Mouse (Mus musculus): ENCODE measurements around the gene 8030411F24Rik. TPM values are rescaled to one million over a fixed set of nuclear protein-coding genes. Genes with fewer than 3 reads are reported as not detected.
"Not testable (repeated sequence)": the region's sequence is repeated elsewhere in the genome, so short reads cannot be mapped to it uniquely, and the experiment has no call there.

8030411F24Rik gene
- total RNA-seq (2022) = not detected

GRCm38 (mm10) chr2:148781709-148782108 is at the start of gene 8030411F24Rik:
Gene 8030411F24Rik (plus strand): TSS chr2:148782009.
- no peak for DNase-seq

DNA sequence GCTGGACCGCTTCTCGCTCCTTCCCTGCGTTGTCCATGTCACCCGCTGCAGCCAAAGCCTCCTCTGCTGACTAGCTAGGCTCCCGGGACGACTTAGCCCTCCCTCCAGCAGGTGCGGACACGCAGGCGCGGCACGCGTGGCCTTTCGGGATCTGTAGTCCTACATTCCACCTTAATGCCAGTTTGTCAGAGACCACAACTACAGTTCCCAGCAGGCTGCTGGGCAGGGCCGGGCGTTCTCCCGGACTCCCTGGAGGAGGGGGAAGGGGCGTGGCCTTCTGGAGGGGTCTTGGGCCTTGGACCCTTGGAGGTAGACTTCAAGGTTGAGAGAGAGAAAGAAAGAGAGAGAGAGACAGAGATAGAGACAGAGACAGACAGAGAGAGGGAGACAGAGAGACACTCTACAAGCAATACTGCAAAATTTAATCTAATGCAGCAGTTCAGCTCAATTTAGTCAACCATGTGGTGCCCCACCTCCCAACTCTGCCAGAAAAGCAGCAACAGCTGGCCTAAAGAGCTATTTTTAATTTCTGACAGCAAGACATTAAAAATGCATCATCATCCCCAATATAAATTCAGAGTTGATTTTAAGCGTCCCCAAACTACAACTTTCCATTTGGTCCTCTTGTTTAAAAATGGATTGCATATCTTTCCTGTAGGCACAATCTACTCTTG is 49.3 kb upstream of the 8030411F24Rik start, which contains the start of gene Napb:
Gene Napb, minus strand, starts transcription at position 141 of the 674 bp plus-strand sequence.
- peak; percentile 96 for DNase-seq

GRCm38 (mm10) chr2:148743001-148743400 is 38.8 kb upstream of the 8030411F24Rik start:
- no peak for DNase-seq

DNA sequence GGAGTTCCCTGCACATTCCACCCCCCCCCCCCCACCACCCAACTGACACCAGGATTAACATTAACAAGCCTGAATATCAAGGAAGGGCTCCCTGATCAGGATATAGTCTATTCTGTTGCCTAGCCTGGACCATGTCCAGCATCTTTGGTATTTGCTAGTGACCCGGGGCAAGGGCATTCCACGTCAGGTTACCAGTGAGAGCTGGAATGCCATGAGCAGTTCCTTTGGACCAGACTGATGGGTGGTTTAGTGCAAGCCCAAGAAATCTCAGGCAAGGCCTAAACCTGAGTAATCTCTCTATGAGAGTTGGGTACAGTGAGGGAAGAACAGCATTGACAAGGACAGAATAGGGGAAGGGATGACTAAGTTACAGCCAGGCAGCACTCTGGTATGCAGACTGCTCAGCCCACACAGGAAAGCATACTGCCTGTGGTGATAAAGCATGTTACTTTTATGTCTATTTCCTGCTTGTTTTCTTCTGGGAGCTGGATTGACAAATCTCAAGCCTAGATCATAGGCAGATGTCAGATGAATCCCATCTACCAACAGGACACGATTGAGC is 37.9 kb upstream of the 8030411F24Rik start:
- no peak for DNase-seq

- no peak for DNase-seq
These were observed 31.8 kb upstream of the 8030411F24Rik start, which contains the start of gene Cstl1 for GRCm38 (mm10) chr2:148750058-148750457. Gene Cstl1 (plus strand): TSS chr2:148750358.

DNA sequence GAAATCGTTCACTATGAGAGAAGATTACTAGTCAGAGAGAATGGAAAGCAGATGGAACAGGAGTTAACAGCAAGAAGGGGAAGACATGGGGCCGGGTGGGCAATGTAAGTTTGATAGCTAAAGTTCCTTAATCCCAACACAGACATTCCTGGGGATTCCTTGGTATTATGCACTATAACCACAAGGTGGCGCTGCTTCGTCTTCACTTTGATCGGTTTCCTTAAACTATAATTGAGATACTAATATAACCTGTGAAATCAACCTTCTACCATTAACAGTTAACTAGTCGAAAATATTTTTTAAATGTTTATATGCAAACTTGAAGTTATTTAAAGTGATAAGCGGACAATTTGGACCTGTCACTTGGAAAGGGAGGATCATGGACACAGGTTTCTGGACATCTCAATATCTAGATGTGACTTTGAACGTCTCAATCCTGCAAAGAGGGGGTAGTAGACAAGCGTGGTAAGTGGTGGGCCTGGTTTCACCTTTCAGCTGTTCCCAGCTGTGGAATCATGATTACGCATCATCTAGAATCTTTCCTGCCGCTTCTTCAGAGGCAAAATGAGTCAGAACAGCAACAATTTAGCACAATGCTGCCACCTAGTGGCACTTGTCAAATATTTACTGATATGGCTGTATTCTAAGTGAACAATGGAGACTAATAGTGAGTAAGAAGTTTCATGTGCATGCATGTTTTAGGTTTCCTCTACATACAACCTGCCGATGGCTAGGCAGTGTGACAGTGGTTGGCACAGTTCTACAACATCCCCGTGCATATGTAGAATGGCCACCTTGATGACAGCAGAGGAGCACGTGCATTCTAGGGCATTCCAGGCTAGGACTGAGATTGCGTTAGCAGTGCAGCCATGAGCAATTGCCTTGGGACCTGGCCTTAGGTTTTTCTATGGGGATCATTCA is 29.7 kb upstream of the 8030411F24Rik start:
- DNase-seq = peak; percentile 50

- no peak for DNase-seq
These were observed 27.4 kb upstream of the 8030411F24Rik start for GRCm38 (mm10) chr2:148754310-148754846.

- no peak for DNase-seq
These were observed 18.0 kb upstream of the 8030411F24Rik start for GRCm38 (mm10) chr2:148763648-148764388.

- not testable (repeated sequence) for DNase-seq
These were observed 10.4 kb upstream of the 8030411F24Rik start, which contains the start of gene Cst11 for GRCm38 (mm10) chr2:148771397-148771796. Gene Cst11 (minus strand): TSS chr2:148771497.

DNA sequence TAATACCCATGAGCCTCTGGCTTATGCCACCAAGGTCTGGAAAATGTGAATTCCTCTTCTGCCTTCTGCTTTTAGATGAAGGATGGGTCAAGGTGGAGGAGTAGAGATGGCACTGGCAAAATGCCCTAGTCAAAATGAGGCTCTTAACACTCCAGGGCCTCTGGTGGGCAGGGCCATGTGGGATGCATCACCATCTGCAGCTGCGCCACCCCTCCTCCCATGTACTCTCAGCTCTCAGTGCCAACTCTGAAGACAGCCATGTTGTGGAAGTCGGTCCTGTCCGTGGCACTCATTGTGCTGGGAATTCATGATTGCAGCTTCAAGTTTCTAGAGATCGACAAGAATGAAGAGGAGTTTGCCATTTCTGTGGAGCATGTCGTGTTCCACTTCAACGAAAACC is 7.3 kb downstream of the 8030411F24Rik start, which contains the start of gene Cst12:
Gene Cst12, plus strand, starts transcription at position 220 of the 400 bp plus-strand sequence.
- DNase-seq = no peak

DNA sequence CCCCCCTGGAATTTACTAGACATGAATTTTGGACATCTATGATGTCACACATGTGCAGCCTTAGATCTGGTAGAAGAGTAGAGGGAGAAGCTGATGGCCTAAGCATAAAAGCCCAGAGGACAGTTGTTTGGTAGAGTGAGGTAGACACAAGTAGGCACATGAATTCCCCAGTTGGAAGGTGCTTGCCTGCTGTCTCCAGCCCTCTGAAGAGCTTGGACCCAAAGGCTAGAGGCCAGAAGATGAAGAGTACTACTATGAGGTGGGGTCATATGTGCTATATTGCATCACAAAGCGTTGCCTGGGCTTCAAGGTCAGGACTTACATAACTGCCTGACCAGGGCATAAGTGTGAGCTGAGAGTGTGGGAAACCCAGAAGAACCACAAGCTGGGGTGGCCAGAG is 16.7 kb downstream of the 8030411F24Rik start, which contains the start of gene Cst8:
Gene Cst8, plus strand, starts transcription at position 301 of the 400 bp plus-strand sequence.
- peak; percentile 17 for DNase-seq

DNA sequence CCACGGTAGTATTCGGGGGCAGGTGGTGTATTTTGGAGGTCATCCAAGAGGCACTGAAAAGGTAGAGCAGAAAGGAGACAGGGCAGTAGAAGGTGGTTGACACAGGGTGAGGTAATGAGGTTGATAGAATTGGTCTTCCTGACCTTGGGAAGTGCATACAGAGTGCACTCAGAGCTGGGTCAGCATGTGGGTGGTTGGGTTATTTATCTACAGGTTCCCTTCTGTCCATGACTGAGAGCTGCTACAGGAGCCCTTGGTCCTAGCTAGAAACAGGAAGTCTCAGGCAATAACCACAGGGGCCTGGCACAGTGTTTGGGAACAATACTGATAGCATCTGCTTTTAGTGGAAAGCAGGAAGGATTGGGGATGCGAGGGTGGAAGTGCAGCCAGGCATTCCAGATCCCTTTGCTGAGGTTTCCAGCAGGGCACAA is 19.7 kb downstream of the 8030411F24Rik start:
- no peak for DNase-seq

GRCm38 (mm10) chr2:148806696-148807095 is 24.9 kb downstream of the 8030411F24Rik start:
- no peak for DNase-seq

DNA sequence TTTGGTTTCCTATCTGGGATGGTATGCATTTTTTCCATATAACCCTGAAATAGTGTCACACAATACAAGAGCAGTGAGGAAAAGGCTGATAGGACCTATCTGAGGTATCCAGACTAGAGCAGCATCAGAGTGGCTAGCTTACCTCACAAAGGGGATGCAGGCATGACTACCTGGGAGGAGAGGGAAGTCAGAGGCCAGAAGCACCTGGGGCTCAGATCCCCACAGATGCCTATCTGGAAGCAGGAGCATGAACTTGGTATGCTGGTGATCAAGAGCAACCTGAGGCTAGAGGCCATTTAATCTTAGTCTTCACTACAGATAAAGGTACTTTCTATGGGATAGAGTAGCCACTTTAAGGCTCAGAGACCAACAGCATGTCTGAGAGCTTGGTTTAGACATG is 38.1 kb downstream of the 8030411F24Rik start, which contains the start of gene Cst13:
Gene Cst13, plus strand, starts transcription at position 173 of the 400 bp plus-strand sequence.
- no peak for DNase-seq

GRCm38 (mm10) chr2:148825986-148826385 is 44.2 kb downstream of the 8030411F24Rik start:
- DNase-seq = no peak

- no peak for DNase-seq
These were observed 53.1 kb downstream of the 8030411F24Rik start, which contains the start of gene Cst9 for GRCm38 (mm10) chr2:148834912-148835311. Gene Cst9 (plus strand): TSS chr2:148835147.

Other genes with a start within 250 kb of the 8030411F24Rik start
- 10 to 100 TPM; 17.4 to 22.0 (median 18.0) TPM for gene Nxt1, start 109.4 kb upstream of the 8030411F24Rik start, total RNA-seq (2022)
- gene Gzf1, start 101.0 kb upstream of the 8030411F24Rik start, total RNA-seq (2022) = 10 to 100 TPM; 27.1 to 53.7 (median 40.1) TPM
- gene Napb, start 49.5 kb upstream of the 8030411F24Rik start, total RNA-seq (2022) = 10 to 100 TPM in 2 of 4 experiments, 1 to 10 TPM in 2; 5.5 to 13.9 (median 8.1) TPM
- 1 to 10 TPM in 1 of 4 experiments, under 1 TPM in 2, not detected in 1; 0.45 to 1.5 (median 0.97) TPM for gene Cstl1, start 31.7 kb upstream of the 8030411F24Rik start, total RNA-seq (2022)
- gene Cst11, start 10.5 kb upstream of the 8030411F24Rik start, total RNA-seq (2022) = not detected
- gene Cst12, start 7.4 kb downstream of the 8030411F24Rik start, total RNA-seq (2022) = not detected
- gene Cst8, start 16.8 kb downstream of the 8030411F24Rik start, total RNA-seq (2022) = 10 to 100 TPM in 2 of 4 experiments, 1 to 10 TPM in 2; 3.0 to 76.8 (median 23.1) TPM
- gene Cst13, start 38.1 kb downstream of the 8030411F24Rik start, total RNA-seq (2022) = under 1 TPM in 1 of 4 experiments, not detected in 3; 0.32 TPM
- gene Cst9, start 53.1 kb downstream of the 8030411F24Rik start, total RNA-seq (2022) = not detected
- gene 9230104L09Rik, start 83.0 kb downstream of the 8030411F24Rik start, total RNA-seq (2022) = not detected
- 1,000 to 10,000 TPM in 1 of 4 experiments, 100 to 1,000 TPM in 3; 786 to 1,002 (median 918) TPM for gene Cst3, start 93.7 kb downstream of the 8030411F24Rik start, total RNA-seq (2022)
- gene Gm1330, start 221.2 kb downstream of the 8030411F24Rik start, total RNA-seq (2022) = not detected
- not detected for gene Gm10750, start 235.2 kb downstream of the 8030411F24Rik start, total RNA-seq (2022)

All from adrenal gland, adult 8-10 months (tissue).